Comparison of ENCODE assay signal across 28 mouse cellular contexts in genomic region chr1:172279768-172280509, GRCm38 (mm10). TPM values are rescaled to one million over a fixed set of nuclear protein-coding genes. Genes with fewer than 3 reads are reported as not detected.
DNase-seq lines count a peak whose midpoint lies in the region; ATAC-seq and TF ChIP-seq lines count a peak whose summit lies in the region.
"Had no signal": no experiment of that assay in that cellular context is flagged by ENCODE, and none has a peak within 500 bp of the region (broad histone marks: within the 10 kb centered on the region; RNA-seq: fewer than 3 reads in every experiment).

No protein-coding gene starts in this region.

- no peak overlapping the region for H3K4me3 ChIP-seq in hindbrain, postnatal 0 days (ENCODE audit: low read length)
- H3K4me3 ChIP-seq in hindbrain, embryonic 11.5 days (ENCODE audit: low read depth, low read length): no peak overlapping the region
- H3K4me3 ChIP-seq in midbrain, postnatal 0 days (ENCODE audit: low read depth, low read length): no peak overlapping the region
- no peak overlapping the region for H3K4me3 ChIP-seq in midbrain, embryonic 11.5 days (ENCODE audit: low read depth, low read length)
- H3K4me3 ChIP-seq in cortical plate, adult 2 months (ENCODE audit: insufficient read depth, low read length): no peak overlapping the region
- H3K4me3 ChIP-seq: embryonic facial prominence, embryonic 15.5 days; heart, embryonic 12.5 days; limb, embryonic 15.5 days; liver, embryonic 15.5 days; lung, embryonic 15.5 days; neural tube, embryonic 13.5 days; stomach, embryonic 15.5 days had no signal

- H3K27ac ChIP-seq in hindbrain, postnatal 0 days: peak overlapping the region; percentile 56
- no peak overlapping the region for H3K27ac ChIP-seq in hindbrain, embryonic 11.5 days (ENCODE audit: low read depth, low read length)
- peak overlapping the region; percentile 71 for H3K27ac ChIP-seq in midbrain, postnatal 0 days (ENCODE audit: low read depth, low read length)
- no peak overlapping the region for H3K27ac ChIP-seq in midbrain, embryonic 11.5 days (ENCODE audit: low read depth, low read length)
- peak overlapping the region; percentile 36; the same call in 1 of the 2 replicates for H3K27ac ChIP-seq in cortical plate, adult 2 months (ENCODE audit: insufficient read depth, low read length)
- H3K27ac ChIP-seq: embryonic facial prominence, embryonic 15.5 days; limb, embryonic 15.5 days; liver, embryonic 15.5 days; lung, embryonic 15.5 days; neural tube, embryonic 13.5 days; stomach, embryonic 15.5 days had no signal

- H3K9me3 ChIP-seq in hindbrain, postnatal 0 days (ENCODE audit: low read length): no peaks in the 10 kb centered on the region
- no peaks in the 10 kb centered on the region for H3K9me3 ChIP-seq in hindbrain, embryonic 11.5 days (ENCODE audit: control insufficient read depth, low read length)
- no peaks in the 10 kb centered on the region for H3K9me3 ChIP-seq in midbrain, postnatal 0 days (ENCODE audit: low read length)
- no peaks in the 10 kb centered on the region for H3K9me3 ChIP-seq in midbrain, embryonic 11.5 days (ENCODE audit: control insufficient read depth, low read length)
- H3K9me3 ChIP-seq: embryonic facial prominence, embryonic 15.5 days; heart, embryonic 12.5 days; limb, embryonic 15.5 days; liver, embryonic 15.5 days; lung, embryonic 15.5 days; neural tube, embryonic 13.5 days; stomach, embryonic 15.5 days had no signal

- H3K4me2 ChIP-seq in hindbrain, postnatal 0 days (ENCODE audit: low read depth, low read length): no peak overlapping the region
- no peak overlapping the region for H3K4me2 ChIP-seq in hindbrain, embryonic 11.5 days (replicated peaks; ENCODE audit: low read depth, low read length)
- no peak overlapping the region for H3K4me2 ChIP-seq in midbrain, postnatal 0 days (ENCODE audit: low read depth, low read length, poor library complexity, severe bottlenecking)
- H3K4me2 ChIP-seq in midbrain, embryonic 11.5 days: no peak overlapping the region
- H3K4me2 ChIP-seq: embryonic facial prominence, embryonic 15.5 days; heart, embryonic 12.5 days; limb, embryonic 15.5 days; liver, embryonic 15.5 days; lung, embryonic 15.5 days; neural tube, embryonic 13.5 days; stomach, embryonic 15.5 days had no signal

- no peaks in the 10 kb centered on the region; the same call in 1 of the 2 replicates for H3K4me1 ChIP-seq in hindbrain, postnatal 0 days (ENCODE audit: insufficient read depth, low read length)
- no peaks in the 10 kb centered on the region for H3K4me1 ChIP-seq in hindbrain, embryonic 11.5 days (replicated peaks; ENCODE audit: control insufficient read depth, insufficient read depth, low read length)
- H3K4me1 ChIP-seq in midbrain, postnatal 0 days (ENCODE audit: insufficient read depth, low read length): peaks cover 6% of the 10 kb centered on the region; the same call in 1 of the 2 replicates
- H3K4me1 ChIP-seq in midbrain, embryonic 11.5 days (ENCODE audit: control insufficient read depth, insufficient read depth, low read length): no peaks in the 10 kb centered on the region
- H3K4me1 ChIP-seq in cortical plate, adult 2 months (ENCODE audit: control insufficient read depth, insufficient read depth, low read length): peaks cover 9% of the 10 kb centered on the region
- H3K4me1 ChIP-seq: embryonic facial prominence, embryonic 15.5 days; limb, embryonic 15.5 days; liver, embryonic 15.5 days; neural tube, embryonic 13.5 days; stomach, embryonic 15.5 days had no signal

- peak; percentile 3 for DNase-seq in gastrocnemius, adult 18-20 months (ENCODE audit: low spot score)
- DNase-seq in gastrocnemius, postnatal 25 days: no peak
- no peak for DNase-seq in hindbrain, postnatal 0 days (ENCODE audit: low spot score)
- DNase-seq in hindbrain, embryonic 11.5 days (ENCODE audit: low spot score): no peak
- DNase-seq in midbrain, postnatal 0 days (ENCODE audit: low spot score): no peak
- DNase-seq in midbrain, embryonic 11.5 days (ENCODE audit: low spot score, missing footprints): no peak
- DNase-seq in kidney, postnatal 36 days: no peak
- DNase-seq: adrenal gland, postnatal 10 days; cerebellum, adult 8-10 months; heart, postnatal 10 days; kidney, postnatal 25 days; left cerebral cortex, postnatal 4 days; lung, postnatal 36 days; thymus, postnatal 25 days had no signal

- no peak overlapping the region for H3K9ac ChIP-seq in hindbrain, postnatal 0 days (replicated peaks; ENCODE audit: low read length)
- H3K9ac ChIP-seq in hindbrain, embryonic 11.5 days (ENCODE audit: low read depth, low read length): no peak overlapping the region
- H3K9ac ChIP-seq in midbrain, postnatal 0 days (replicated peaks; ENCODE audit: low read length, poor library complexity, severe bottlenecking): no peak overlapping the region
- H3K9ac ChIP-seq in midbrain, embryonic 11.5 days (ENCODE audit: low read length): no peak overlapping the region
- H3K9ac ChIP-seq: embryonic facial prominence, embryonic 15.5 days; heart, embryonic 12.5 days; limb, embryonic 15.5 days; liver, embryonic 15.5 days; lung, embryonic 15.5 days; neural tube, embryonic 13.5 days; stomach, embryonic 15.5 days had no signal

- WGBS in hindbrain, postnatal 0 days: 72% methylated on average over 16 of the region's 16 CpGs
- whole genome bisulfite sequencing in hindbrain, embryonic 11.5 days: 81% methylated on average over 16 of the region's 16 CpGs
- 74% methylated on average over 16 of the region's 16 CpGs for WGBS in midbrain, postnatal 0 days
- 83% methylated on average over 16 of the region's 16 CpGs for WGBS in midbrain, embryonic 11.5 days

- no peaks in the 10 kb centered on the region; the same call in 1 of the 2 replicates for H3K36me3 ChIP-seq in hindbrain, postnatal 0 days (ENCODE audit: insufficient read depth, low read length)
- no peaks in the 10 kb centered on the region for H3K36me3 ChIP-seq in hindbrain, embryonic 11.5 days (ENCODE audit: control insufficient read depth, insufficient read depth, low read length)
- H3K36me3 ChIP-seq in midbrain, postnatal 0 days (ENCODE audit: insufficient read depth, low read length): no peaks in the 10 kb centered on the region
- no peaks in the 10 kb centered on the region for H3K36me3 ChIP-seq in midbrain, embryonic 11.5 days (ENCODE audit: control insufficient read depth, insufficient read depth, low read length)
- H3K36me3 ChIP-seq: embryonic facial prominence, embryonic 15.5 days; limb, embryonic 15.5 days; liver, embryonic 15.5 days; lung, embryonic 15.5 days; stomach, embryonic 15.5 days had no signal

- TF ChIP-seq POLR2A in cortical plate, adult 2 months (IDR thresholded peaks at IDR 0.05; ENCODE audit: extremely low read depth, insufficient read depth, low read length): 0 out of 2 replicates have a peak, but pooled peaks have one; percentile 28

- ATAC-seq in hindbrain, postnatal 0 days: peak; percentile 50
- no peak for ATAC-seq in hindbrain, embryonic 11.5 days (ENCODE audit: low FRiP score)
- ATAC-seq in midbrain, postnatal 0 days (ENCODE audit: low FRiP score): peak; percentile 59
- no peak; the same call in 1 of the 2 replicates for ATAC-seq in midbrain, embryonic 11.5 days (ENCODE audit: low FRiP score)
- ATAC-seq: intestine, postnatal 0 days had no signal

- no peaks in the 10 kb centered on the region for H3K27me3 ChIP-seq in hindbrain, postnatal 0 days (ENCODE audit: insufficient read depth, low read length)
- H3K27me3 ChIP-seq in hindbrain, embryonic 11.5 days (ENCODE audit: control insufficient read depth, insufficient read depth, low read length): no peaks in the 10 kb centered on the region
- no peaks in the 10 kb centered on the region for H3K27me3 ChIP-seq in midbrain, postnatal 0 days (ENCODE audit: insufficient read depth, low read length)
- no peaks in the 10 kb centered on the region for H3K27me3 ChIP-seq in midbrain, embryonic 11.5 days (ENCODE audit: control insufficient read depth, insufficient read depth, low read length)
- H3K27me3 ChIP-seq: embryonic facial prominence, embryonic 15.5 days; heart, embryonic 12.5 days; limb, embryonic 15.5 days; lung, embryonic 15.5 days; neural tube, embryonic 13.5 days; stomach, embryonic 15.5 days had no signal

- TF ChIP-seq CTCF in hindbrain, postnatal 0 days (IDR thresholded peaks at IDR 0.05; ENCODE audit: low read depth): no peak
- no peak for TF ChIP-seq CTCF in midbrain, postnatal 0 days (IDR thresholded peaks at IDR 0.05)
- TF ChIP-seq CTCF in cortical plate, adult 2 months (IDR thresholded peaks at IDR 0.05; ENCODE audit: extremely low read depth, insufficient read depth, low read length): no peak

RNA-seq across cellular contexts. Expression of gene Atp1a2, which starts 17.9 kb away (rescaled TPM):
- total RNA-seq in gastrocnemius, adult 18-20 months (2021): 1,000 to 10,000 TPM in 1 of 2 experiments, 100 to 1,000 TPM in 1; 896 to 1,049 TPM
- total RNA-seq in gastrocnemius, postnatal 25 days (2021): 1,000 to 10,000 TPM; 1,026 to 1,397 TPM
- 546 and 572 TPM in 2 replicates for total RNA-seq in hindbrain, postnatal 0 days (2014; rRNA removed)
- 119 and 123 TPM in 2 replicates for polyA plus RNA-seq in hindbrain, postnatal 0 days (2015; fragmentation: Nextera tagmentation; extraction: Ambion mirVana)
- polyA plus RNA-seq in hindbrain, embryonic 11.5 days (2014; fragmentation: Nextera tagmentation; extraction: Ambion mirVana): 1.9 and 2.6 TPM in 2 replicates
- 398 and 409 TPM in 2 replicates for total RNA-seq in midbrain, postnatal 0 days (2014; rRNA removed)
- polyA plus RNA-seq in midbrain, postnatal 0 days (2015; fragmentation: Nextera tagmentation; extraction: Ambion mirVana): 94.4 and 100 TPM in 2 replicates
- 1.4 and 1.9 TPM in 2 replicates for polyA plus RNA-seq in midbrain, embryonic 11.5 days (2014; fragmentation: Nextera tagmentation; extraction: Ambion mirVana)
- polyA plus RNA-seq in cortical plate, adult 2 months (2012; rRNA removed): 534 and 567 TPM in 2 replicates
- total RNA-seq: granulocyte monocyte progenitor cell, adult 5-6 weeks; MEL had no signal

RNA-seq across cellular contexts. Expression of gene Igsf8, which starts 18.5 kb away (rescaled TPM):
- 10 to 100 TPM in 1 of 2 experiments, 1 to 10 TPM in 1; 7.6 to 10.6 TPM for total RNA-seq in gastrocnemius, adult 18-20 months (2021)
- total RNA-seq in gastrocnemius, postnatal 25 days (2021): 10 to 100 TPM in 1 of 2 experiments, 1 to 10 TPM in 1; 9.2 to 10.7 TPM
- 136 and 150 TPM in 2 replicates for total RNA-seq in hindbrain, postnatal 0 days (2014; rRNA removed)
- polyA plus RNA-seq in hindbrain, postnatal 0 days (2015; fragmentation: Nextera tagmentation; extraction: Ambion mirVana): 90.2 and 90.8 TPM in 2 replicates
- polyA plus RNA-seq in hindbrain, embryonic 11.5 days (2014; fragmentation: Nextera tagmentation; extraction: Ambion mirVana): 123 and 136 TPM in 2 replicates
- 114 and 115 TPM in 2 replicates for total RNA-seq in midbrain, postnatal 0 days (2014; rRNA removed)
- polyA plus RNA-seq in midbrain, postnatal 0 days (2015; fragmentation: Nextera tagmentation; extraction: Ambion mirVana): 79.6 and 88.8 TPM in 2 replicates
- 47.2 and 55.1 TPM in 2 replicates for polyA plus RNA-seq in midbrain, embryonic 11.5 days (2014; fragmentation: Nextera tagmentation; extraction: Ambion mirVana)
- 318 and 326 TPM in 2 replicates for polyA plus RNA-seq in cortical plate, adult 2 months (2012; rRNA removed)

RNA-seq across cellular contexts. Expression of gene Atp1a4, which starts 21.7 kb away (rescaled TPM):
- total RNA-seq in gastrocnemius, adult 18-20 months (2021): under 1 TPM; 0.40 to 0.43 TPM
- total RNA-seq in gastrocnemius, postnatal 25 days (2021): under 1 TPM; 0.59 to 0.88 TPM
- total RNA-seq in hindbrain, postnatal 0 days (2014; rRNA removed): 0.10 TPM in 1 of 2 replicates, not detected in the other
- 0.05 TPM in 1 of 2 replicates, not detected in the other for polyA plus RNA-seq in hindbrain, postnatal 0 days (2015; fragmentation: Nextera tagmentation; extraction: Ambion mirVana)
- 0.06 TPM in 1 of 2 replicates, not detected in the other for polyA plus RNA-seq in hindbrain, embryonic 11.5 days (2014; fragmentation: Nextera tagmentation; extraction: Ambion mirVana)
- total RNA-seq in midbrain, postnatal 0 days (2014; rRNA removed): 0.05 and 0.14 TPM in 2 replicates
- polyA plus RNA-seq in midbrain, postnatal 0 days (2015; fragmentation: Nextera tagmentation; extraction: Ambion mirVana): 0.05 TPM in 1 of 2 replicates, not detected in the other
- polyA plus RNA-seq in midbrain, embryonic 11.5 days (2014; fragmentation: Nextera tagmentation; extraction: Ambion mirVana): not detected in 2 replicates
- polyA plus RNA-seq in cortical plate, adult 2 months (2012; rRNA removed): not detected in 2 replicates
- total RNA-seq: granulocyte monocyte progenitor cell, adult 5-6 weeks; heart, postnatal 10 days; left cerebral cortex, adult 8-10 months; MEL had no signal
- polyA plus RNA-seq: C2C12; embryonic facial prominence, embryonic 15.5 days; intestine, postnatal 0 days; kidney, embryonic 14.5 days; limb, embryonic 15.5 days; lung, embryonic 15.5 days; neural tube, embryonic 13.5 days; stomach, embryonic 15.5 days had no signal

RNA-seq across cellular contexts. Expression of gene Kcnj9, which starts 49.2 kb away (rescaled TPM):
- total RNA-seq in gastrocnemius, adult 18-20 months (2021): not detected
- total RNA-seq in gastrocnemius, postnatal 25 days (2021): not detected
- total RNA-seq in hindbrain, postnatal 0 days (2014; rRNA removed): 8.0 and 9.8 TPM in 2 replicates
- polyA plus RNA-seq in hindbrain, postnatal 0 days (2015; fragmentation: Nextera tagmentation; extraction: Ambion mirVana): 3.6 and 4.2 TPM in 2 replicates
- polyA plus RNA-seq in hindbrain, embryonic 11.5 days (2014; fragmentation: Nextera tagmentation; extraction: Ambion mirVana): 0.17 and 0.46 TPM in 2 replicates
- 13.9 and 14.1 TPM in 2 replicates for total RNA-seq in midbrain, postnatal 0 days (2014; rRNA removed)
- 5.8 and 6.7 TPM in 2 replicates for polyA plus RNA-seq in midbrain, postnatal 0 days (2015; fragmentation: Nextera tagmentation; extraction: Ambion mirVana)
- polyA plus RNA-seq in midbrain, embryonic 11.5 days (2014; fragmentation: Nextera tagmentation; extraction: Ambion mirVana): 0.37 and 0.43 TPM in 2 replicates
- 169 and 180 TPM in 2 replicates for polyA plus RNA-seq in cortical plate, adult 2 months (2012; rRNA removed)
- total RNA-seq: granulocyte monocyte progenitor cell, adult 5-6 weeks; heart, postnatal 10 days; MEL had no signal
- polyA plus RNA-seq: heart, embryonic 12.5 days; kidney, embryonic 14.5 days; liver, embryonic 15.5 days had no signal

Comparison
In these comparisons a context has a peak if more than half of its experiments do, and no peak if none do; other contexts are left out.
1. ATAC-seq: peak in hindbrain, postnatal 0 days (single experiment) and midbrain, postnatal 0 days (single experiment); none in hindbrain, embryonic 11.5 days (single experiment) and midbrain, embryonic 11.5 days (single experiment).
2. H3K27ac ChIP-seq: peak in hindbrain, postnatal 0 days (single experiment), midbrain, postnatal 0 days (single experiment) and cortical plate, adult 2 months (single experiment); none in hindbrain, embryonic 11.5 days (single experiment) and midbrain, embryonic 11.5 days (single experiment).
3. RNA of gene Atp1a2, which starts 17.9 kb away (polyA plus RNA-seq): 534 to 567 TPM in cortical plate, adult 2 months, 119 to 123 TPM in hindbrain, postnatal 0 days and 94.4 to 100 TPM in midbrain, postnatal 0 days; 1.9 to 2.6 TPM in hindbrain, embryonic 11.5 days and 1.4 to 1.9 TPM in midbrain, embryonic 11.5 days; every median in the first group is over 10 times any median in the second.